Mouse (Mus musculus): ENCODE results near the gene Nrgn.

Nrgn gene

GRCm38 (mm10) chr9:37530031-37530887 lies 22.4 kb downstream of the Nrgn start:
- in situ Hi-C loops (cut with MseI, MboI): no loop called here

DNA sequence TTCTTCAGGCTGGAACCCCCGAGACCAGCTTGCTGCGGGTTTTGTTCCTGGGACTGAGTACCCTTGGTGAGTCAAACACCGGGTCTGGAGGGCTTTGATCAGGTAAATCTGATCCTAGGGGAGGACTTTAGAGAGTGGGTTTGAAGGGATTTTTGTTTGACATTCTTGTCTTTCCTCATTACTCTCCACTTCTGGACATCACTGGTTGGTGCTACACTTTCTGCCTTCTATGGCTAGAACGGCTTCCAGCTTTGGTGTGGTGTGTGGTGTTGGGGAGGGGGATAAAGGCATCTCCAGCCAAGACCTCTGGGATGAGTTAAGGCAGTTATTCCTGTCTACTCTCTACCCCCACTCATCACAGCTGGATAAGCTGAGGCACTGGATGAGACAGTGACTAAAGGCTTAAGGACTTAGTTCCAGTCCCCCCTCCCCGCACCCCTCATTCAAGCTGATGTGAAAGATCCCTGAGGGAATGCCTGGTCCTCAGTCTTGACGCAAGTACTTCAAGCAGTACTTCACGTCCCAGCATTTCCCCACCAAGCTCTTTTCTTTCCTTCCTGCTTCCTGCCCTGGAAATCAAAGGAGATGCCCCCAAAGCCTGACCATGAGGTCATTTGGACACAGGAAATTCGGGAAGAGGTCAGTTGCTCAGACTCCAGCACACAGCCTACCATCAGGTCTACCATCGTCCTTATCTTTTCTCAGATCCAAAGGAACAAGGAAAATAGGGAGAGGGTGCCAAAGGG lies 24.3 kb downstream of the Nrgn start:
- in situ Hi-C loops (cut with MseI, MboI): no loop called here

DNA sequence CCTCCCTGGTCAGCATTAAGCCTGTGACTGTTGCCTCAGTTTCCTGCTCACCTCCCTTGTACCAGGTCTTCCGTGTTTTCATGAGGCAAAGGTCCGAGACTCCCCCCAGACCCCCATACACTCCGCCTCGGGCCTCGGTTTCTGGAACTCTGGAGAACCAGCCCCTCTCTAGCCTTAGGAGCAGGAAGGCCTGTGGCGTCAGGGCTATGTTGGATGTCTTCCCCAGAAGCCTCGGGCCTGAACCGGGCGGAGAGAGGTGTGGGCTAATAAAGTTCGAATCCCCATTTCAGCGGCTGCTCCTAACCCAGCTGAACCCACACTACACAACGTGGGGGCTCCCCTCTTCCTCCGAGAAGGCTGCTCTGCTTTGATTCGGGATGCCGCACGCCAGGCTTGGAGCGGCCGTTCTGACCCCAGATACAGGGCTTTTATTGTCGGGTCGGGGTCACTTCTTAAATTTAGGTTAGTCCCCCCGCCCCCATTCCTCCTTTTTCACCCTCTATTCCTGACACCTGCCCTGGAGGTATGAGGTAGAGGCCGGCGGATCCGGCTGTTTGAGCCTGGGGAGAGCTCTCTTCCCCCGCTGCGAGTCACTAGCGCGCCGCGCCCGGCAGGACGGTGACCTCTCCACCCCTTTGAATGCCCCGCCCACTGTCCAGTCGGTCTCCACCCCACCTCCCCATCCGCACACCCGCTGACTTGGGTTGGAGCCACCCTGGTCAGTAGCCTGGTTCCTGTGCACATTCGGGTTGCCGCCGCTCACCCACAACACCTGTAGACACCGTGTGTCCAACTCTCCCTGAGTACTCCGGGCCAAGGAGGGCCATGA lies 25.1 kb downstream of the Nrgn start, which contains the start of gene Esam:
Gene Esam (plus strand): TSS at position 683 of the 829 bp plus-strand sequence.
- in situ Hi-C loops (cut with MseI, MboI): no loop called here

DNA sequence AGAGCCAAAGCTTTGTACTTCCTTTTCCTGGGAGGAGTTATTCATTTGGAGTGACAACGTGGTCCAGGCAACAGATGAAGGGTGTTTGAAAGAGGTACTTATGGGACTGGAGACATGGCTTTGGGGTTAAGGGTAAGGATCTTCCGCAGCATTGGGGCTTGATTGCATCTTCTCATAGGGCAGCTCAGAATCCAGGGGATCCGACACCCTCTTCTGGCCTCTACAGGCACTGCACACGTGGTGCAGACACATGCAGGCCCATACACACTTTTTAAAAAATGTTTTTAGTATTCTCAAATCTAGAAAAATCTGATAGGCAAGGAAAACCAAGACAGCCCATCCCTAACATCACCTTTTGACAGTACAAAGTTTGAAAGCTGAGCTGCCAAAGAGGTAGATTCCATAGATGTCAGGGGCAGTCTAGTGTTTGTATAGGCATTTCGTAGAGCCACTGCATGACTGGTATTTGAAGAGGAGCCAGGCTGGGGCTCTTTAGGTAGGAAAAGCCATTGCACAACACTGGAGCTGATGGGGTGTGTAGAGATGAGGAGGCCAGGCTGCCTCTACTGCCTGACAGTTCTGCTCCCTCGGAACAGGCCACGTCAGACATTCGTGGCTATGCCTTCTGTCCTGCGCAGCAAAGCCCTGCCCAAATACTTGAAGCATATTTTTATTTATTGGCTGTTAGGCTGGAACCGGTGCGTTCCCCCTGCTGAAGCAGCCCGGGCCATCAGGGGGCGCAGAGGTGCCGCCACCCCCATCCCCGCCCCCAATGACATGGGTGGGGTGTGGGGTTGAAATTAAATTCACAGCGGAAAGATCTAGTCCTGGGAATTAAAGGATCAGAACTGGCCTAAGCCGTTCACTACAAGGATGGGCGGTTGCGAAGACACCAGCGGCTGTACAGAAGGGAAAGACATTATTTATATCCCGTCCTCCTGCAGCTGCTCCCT lies 26.0 kb downstream of the Nrgn start:
- in situ Hi-C loops (cut with MseI, MboI): no loop called here

DNA sequence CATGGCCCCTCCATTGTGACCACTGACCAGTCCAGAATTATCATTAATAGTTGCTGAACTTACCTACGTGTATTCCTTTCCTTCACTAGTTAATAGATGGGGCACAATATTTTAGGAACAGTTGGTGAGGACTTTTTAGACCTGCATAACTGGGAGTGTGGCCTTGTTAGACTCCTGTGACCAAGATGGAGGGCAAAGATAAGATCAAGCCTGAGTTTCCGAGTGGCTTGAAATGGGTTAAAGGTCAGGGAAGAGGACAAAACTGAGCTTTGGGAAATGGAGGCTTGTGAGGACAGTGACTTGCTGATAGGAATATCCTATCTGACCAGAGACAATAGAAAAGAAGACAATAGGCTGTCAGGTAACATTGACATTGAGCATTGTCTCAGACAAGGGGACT lies 27.2 kb downstream of the Nrgn start:
- in situ Hi-C loops (cut with MseI, MboI): no loop called here

DNA sequence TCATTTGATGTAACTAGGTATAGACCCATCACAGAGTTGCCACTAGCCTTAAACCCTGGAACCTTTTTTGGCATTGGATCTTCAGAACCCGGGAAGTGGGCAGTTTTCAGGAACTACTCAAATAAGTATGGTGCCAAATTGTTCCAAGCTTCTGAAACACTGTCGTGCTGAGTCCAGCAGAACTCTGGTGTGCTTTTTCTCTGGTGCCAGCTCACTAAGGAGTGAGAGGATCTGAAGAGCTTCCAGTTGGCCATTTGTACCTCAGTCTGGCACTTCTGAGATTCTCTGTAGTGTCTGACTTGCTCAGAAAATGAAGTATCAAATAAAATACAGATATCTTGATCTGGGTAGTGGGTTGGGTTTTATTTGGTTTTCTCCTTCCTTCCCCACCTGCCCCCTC lies 32.7 kb downstream of the Nrgn start:
- in situ Hi-C loops (cut with MseI, MboI): no loop called here

GRCm38 (mm10) chr9:37518991-37519390 lies 33.7 kb downstream of the Nrgn start:
- in situ Hi-C loops (cut with MseI, MboI): no loop called here

DNA sequence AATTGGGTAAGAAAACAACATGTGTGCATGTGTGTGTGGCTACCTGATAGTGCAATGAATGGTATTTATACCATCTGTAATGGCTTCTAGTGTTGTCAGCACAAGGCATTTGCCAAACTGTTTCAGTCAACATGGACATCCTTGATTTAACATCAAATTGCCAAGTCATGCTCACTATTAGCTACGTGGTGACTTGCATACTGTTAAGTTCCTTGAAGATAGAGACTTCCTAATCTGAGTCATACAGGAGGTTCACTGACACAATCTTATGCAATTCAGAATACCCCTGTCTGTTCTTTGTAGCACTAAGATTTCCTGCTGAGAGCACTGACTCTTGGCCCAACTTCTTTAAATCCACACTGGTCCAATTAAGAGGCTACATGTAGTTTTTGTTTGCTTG lies 35.2 kb downstream of the Nrgn start:
- in situ Hi-C loops (cut with MseI, MboI): no loop called here

- in situ Hi-C loops (cut with MseI, MboI): no loop called here
Observed at GRCm38 (mm10) chr9:37514456-37514855, 38.2 kb downstream of the Nrgn start.

DNA sequence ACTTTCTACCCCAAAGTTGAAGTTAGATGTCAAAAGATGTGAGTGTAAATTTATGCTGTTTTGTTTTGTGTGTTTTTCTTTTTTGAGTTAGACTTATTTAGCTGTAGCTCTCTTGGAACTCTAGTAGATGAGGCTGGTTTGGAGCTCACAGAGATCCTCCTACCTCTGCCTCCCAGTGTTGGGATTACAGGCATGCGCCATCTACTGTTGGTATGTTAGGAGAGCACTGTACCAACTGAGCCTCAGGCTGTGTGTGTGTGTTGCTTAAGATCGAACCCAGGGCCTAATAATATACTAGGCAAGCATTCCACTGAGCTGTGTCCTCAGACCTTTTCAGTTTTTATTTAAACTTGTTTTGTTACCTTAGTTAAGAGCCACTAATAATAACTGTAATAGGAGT lies 40.6 kb downstream of the Nrgn start:
- in situ Hi-C loops (cut with MseI, MboI): no loop called here

DNA sequence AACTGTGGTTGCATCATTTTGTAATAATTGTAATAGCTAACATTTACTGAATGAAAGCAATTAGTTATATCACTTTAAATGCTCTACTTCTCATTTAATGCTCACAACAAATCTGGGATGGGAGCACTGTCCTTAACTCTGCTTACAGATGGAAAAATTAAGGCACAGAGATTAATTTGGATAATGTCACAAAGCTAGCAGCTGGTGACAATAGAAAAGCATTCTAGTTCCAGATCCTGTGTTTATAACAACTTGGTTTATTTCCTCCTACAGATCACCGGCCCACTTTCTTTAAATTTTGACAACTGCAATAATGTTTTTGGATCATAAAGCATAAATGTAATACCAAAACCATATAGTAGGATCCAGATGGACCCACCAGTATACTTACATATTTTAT lies 46.7 kb downstream of the Nrgn start:
- in situ Hi-C loops (cut with MseI, MboI): no loop called here

- in situ Hi-C loops (cut with MseI, MboI): no loop called here
Observed at GRCm38 (mm10) chr9:37504348-37504747, 48.4 kb downstream of the Nrgn start.

- in situ Hi-C loops (cut with MseI, MboI): no loop called here
Observed at GRCm38 (mm10) chr9:37501170-37501569, 51.5 kb downstream of the Nrgn start.

DNA sequence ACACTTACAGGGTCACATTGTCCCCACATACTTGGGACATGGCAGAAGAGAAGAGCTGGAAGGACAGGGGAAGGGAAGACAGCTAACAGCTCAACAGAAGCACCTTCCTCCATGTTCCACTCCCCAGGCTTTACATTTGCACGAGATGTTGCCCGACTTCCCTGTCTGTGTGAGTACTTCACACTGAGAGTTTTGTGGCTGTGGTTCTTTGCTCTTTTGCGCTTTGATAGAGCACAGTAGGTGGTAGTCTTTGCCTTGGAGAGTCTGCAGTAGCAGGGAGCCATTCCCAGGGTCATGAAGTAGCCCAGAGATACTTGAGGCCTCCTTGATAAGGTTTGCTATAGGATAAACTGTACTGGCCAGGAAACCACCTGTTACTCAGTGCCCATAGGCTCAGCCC lies 52.5 kb downstream of the Nrgn start:
- in situ Hi-C loops (cut with MseI, MboI): no loop called here

GRCm38 (mm10) chr9:37496325-37496724 lies 56.4 kb downstream of the Nrgn start:
- in situ Hi-C loops (cut with MseI, MboI): no loop called here

GRCm38 (mm10) chr9:37495761-37496160 lies 56.9 kb downstream of the Nrgn start:
- in situ Hi-C loops (cut with MseI, MboI): no loop called here
